Mouse (Mus musculus) WW6 (cell line): ENCODE measurements around the gene Phf21a.

Source experiments
- DNase-seq: peaks from one replicate; pipeline ENCODE4 v3.0.0-alpha.2; 2013; ENCODE audit warnings: low read depth, low spot score

Gene Phf21a

DNA sequence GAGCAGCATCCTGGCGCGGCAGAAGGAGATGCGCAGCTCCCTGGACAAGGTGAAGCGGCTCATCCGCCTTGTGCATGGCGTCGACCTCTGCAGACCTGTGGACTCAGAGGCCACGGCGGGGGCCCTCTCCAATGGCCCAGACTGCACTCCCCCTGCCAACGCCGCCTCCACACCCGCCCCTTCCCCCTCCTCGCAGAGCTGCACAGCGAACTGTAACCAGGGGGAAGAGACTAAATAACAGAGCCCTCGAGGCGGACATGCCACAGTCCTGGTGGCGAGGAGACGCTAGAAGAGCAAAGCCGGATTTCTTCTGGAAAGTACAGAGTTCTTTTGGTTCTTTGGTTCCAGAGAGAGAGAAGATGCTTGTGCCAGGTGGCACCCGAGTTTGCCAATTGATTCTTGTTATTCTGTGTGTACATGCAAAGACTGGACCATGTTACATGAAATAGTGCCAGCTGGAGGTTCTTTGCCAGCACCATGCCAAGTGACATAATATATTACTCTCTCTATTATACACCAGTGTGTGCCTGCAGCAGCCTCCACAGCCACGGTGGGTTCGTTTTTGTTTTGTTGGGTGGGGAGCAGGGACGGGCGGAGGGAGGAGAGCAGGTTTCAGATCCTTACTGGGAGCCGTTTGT, 267.4 kb downstream of the Phf21a start:
- DNase-seq = no peak

- DNase-seq = no peak
Observed at GRCm38 (mm10) chr2:92360893-92361292, 268.0 kb downstream of the Phf21a start.

DNA sequence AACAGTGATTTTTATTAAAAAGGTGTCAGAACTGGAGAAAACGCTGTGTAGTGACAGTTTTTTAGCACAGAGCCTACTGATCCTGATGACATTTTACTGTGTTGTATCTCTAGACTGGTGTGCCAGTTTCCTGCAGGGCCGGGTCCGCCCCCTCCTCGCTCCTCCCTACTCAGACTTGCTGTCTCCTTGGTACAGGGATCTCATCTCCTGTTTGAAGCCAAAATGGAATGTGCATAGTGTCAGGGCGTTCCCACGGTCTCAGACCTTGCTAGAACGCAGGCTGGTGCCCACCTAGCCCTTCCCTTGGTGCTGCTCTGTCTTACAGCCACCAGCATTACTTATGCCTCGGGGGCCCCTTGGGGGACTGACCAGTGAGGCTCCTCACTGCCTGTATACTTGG, 268.9 kb downstream of the Phf21a start:
- no peak for DNase-seq

- DNase-seq = no peak
Observed at GRCm38 (mm10) chr2:92362571-92363228, 269.8 kb downstream of the Phf21a start.

GRCm38 (mm10) chr2:92364086-92364485, 271.2 kb downstream of the Phf21a start:
- no peak for DNase-seq

GRCm38 (mm10) chr2:92365568-92365967, 272.7 kb downstream of the Phf21a start:
- no peak for DNase-seq

DNA sequence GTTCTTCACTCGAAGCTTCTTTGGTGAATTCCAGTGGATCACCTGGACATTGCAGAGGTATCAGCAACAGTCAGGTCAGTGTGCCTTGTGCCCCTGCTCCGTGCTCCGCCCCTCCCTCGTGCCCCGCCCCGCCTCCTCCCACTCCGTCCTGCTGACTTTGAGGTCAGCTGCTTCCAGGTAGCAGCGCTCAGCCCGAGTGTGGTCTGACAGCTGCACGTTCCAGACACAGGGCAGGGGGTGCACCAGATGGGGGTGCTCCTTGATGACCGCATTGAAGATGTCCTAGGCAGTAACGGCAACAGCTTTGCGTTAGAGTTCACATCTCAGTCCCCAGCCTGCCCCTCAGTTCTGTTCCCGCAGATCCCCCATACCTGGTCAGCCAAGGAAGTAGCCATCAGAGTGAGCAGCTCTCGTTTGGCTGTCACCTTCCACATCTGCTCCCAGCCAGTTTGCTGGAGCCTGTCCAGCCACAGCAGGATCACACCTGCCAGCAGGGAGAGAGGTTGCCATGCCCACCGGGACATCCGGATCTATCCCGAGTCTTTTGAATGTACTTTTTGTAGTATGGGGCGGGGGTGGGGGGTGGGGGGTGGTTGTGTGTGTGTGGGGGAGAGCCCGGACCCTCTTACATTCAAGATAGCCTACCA, 274.6 kb downstream of the Phf21a start:
- no peak for DNase-seq

GRCm38 (mm10) chr2:92370375-92370774, 277.5 kb downstream of the Phf21a start:
- no peak for DNase-seq

GRCm38 (mm10) chr2:92370821-92371805, 278.2 kb downstream of the Phf21a start:
- DNase-seq = peak; percentile 82

- no peak for DNase-seq
Observed at GRCm38 (mm10) chr2:92371971-92372690, 279.2 kb downstream of the Phf21a start.

- no peak for DNase-seq
Observed at GRCm38 (mm10) chr2:92372767-92373436, 280.0 kb downstream of the Phf21a start.

DNA sequence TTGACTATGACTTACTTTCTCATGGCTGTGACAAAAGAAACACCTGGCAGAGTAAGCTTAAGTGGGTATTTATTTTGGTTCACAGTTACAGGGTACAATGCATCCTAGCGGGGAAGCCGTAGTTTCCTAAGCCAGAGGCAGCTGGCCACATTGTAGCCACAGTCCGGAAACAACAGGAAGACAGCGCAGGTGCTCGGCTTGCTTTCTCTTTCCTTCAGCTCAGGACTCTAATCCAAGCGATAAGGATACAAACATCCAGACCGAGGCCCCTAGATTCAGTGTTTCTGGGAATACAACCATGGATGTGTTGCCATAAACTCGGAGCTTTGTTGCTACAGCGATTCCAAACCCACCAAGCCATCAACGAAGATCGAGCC, 280.5 kb downstream of the Phf21a start:
- DNase-seq = no peak

DNA sequence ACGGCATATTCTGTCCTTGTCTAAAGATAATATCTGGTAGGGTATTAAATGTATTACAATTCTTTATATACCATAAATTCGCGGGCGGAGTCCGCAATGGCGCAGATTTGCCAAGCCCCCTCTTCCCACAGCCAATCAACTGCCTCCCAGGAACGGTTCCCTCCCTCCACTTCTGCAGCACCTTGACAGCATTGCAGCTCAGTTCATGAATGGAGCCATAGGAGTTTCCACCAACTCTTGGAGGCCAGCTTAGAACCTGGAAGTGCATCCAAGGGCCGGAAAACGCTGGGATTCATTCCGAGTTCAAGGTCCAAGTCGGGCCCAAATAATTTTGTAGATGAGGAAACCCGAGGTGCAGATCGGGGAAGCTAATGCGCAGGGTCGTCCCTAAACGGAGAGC, 281.6 kb downstream of the Phf21a start, which contains the start of the genes Pex16 and Large2:
Gene Pex16, plus strand, starts transcription at position 163 of the 400 bp plus-strand sequence.
Gene Large2, minus strand, starts transcription at position 356 of the 400 bp plus-strand sequence.
- no peak for DNase-seq

DNA sequence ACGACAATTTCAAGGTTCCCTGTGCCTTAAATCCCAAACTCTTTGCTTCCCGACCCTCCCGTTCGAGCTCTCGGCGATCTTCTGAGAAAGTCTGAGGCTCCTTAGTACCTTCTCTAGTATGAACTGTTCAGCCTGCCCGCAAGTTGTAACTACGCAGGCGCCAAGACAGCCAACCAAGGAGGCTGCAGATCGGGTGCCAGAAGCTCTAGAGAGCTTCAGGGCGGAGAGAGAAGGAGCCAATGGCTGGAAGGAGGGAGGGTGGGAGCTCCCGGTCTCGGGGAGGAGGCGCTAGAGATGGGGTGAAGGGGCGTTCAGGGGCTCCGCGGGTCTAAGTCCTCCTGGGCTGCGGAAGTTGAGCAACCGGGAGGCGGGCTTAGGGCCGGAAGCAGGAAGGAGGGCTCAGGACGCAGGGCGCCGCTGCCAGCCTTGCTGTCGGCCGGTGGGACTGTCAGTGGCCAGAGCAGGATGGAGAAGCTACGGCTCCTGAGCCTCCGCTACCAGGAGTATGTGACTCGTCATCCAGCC, 282.2 kb downstream of the Phf21a start:
- peak; percentile 90 for DNase-seq

- no peak for DNase-seq
Observed at GRCm38 (mm10) chr2:92375788-92376187, 282.9 kb downstream of the Phf21a start.

- no peak for DNase-seq
Observed at GRCm38 (mm10) chr2:92376300-92376699, 283.4 kb downstream of the Phf21a start.

DNA sequence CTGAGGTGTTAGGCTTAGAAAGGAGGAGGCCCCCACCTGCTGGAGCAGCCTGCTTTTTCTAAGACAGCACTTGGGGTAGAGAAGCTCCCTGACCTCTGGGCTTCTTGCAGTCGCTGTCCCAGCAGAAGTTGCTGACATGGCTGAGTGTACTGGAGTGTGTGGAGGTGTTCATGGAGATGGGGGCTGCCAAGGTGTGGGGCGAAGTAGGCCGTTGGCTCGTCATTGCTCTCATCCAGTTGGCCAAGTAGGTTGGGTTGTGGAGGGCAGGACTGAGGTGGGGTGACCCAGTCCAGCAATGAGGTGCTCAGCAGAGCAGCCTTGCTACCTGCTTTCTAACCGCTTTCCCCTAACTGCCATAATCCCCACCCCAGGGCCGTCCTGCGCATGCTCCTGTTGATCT, 284.4 kb downstream of the Phf21a start:
- no peak for DNase-seq

DNA sequence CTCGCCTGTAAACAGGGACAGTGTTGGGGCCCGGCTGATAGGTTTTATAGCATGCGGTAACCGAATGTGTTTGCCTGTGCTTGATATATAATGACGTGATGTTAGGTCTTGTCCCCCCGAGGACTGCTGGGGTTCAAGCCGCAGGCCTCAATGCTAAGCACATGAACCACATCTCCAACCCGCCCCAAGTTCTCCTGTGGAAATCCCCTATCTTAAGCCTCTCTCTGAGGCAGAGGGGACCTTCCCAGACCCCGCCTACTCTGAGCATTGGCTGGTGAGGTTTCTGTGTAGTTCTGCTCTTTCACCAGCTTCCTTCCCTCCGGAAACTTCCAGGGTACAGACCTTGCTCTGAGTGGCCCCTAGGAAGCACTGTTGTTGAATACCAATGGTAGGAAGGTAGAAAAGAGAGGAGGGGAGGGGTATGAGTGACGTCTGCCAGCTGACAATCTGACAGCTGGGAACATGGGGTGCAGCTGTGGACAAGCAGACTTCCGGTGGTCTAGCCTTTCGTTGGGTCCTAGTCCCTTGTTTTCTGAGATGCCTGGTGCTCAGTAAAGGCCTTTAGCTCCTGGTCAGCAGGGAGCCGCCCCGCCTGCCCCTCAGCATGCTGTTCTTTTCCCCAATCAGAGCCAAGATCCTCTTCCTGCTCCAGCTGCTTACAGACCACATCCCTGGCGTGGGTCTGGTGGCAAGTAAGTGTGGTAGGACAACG, 287.0 kb downstream of the Phf21a start:
- DNase-seq = no peak

- no peak for DNase-seq
Observed at GRCm38 (mm10) chr2:92380495-92381050, 287.7 kb downstream of the Phf21a start.
